Mouse (Mus musculus): Measurements from ENCODE around the gene Sdhd. TPM values are rescaled to one million over a fixed set of nuclear protein-coding genes. Genes with fewer than 3 reads are reported as not detected.

The Sdhd gene
- total and polyA plus RNA-seq, 3 experiments: 340 to 375 TPM; not detected in 1

DNA sequence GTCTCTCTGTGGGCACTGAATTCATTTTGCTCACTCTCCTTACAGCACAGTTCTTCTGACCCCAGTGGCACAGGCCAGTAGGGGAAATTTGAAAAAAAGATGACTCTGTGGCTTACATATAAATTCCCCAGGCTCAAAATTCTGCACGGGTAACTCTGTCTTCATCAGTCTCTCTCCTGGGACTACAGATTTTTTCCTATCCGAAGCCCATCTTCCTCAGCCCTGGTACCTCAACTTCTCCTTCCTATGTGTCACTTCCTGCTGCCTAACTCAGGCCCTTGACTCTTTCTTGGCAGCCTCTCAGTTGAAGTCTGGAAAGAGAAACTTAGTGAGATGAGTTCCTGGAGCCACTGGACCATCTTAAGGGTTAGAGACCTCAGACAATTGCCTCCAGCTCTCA lies 50.1 kb downstream of the Sdhd start:
- Histone ChIP-seq H3K4me3 (ENCODE audit: control insufficient read depth in 1 of 2, insufficient read depth in 1 of 2, low read depth in 2 of 2, low read length in 2 of 2) (no peak overlapping the region), H3K79me2 (ENCODE audit: control insufficient read depth, insufficient read depth, low read length, poor library complexity) (no peaks in the 10 kb centered on the region), H3K36me3 (ENCODE audit: control insufficient read depth in 1 of 2, insufficient read depth in 2 of 2, low read length in 2 of 2) (peaks cover 0 to 11% of the 10 kb centered on the region in 2 experiments; a peak in 2 of 4 replicates), H3K9me3 (replicated peaks; ENCODE audit: insufficient read depth, low read length) (no peaks in the 10 kb centered on the region), H3K27me3 (ENCODE audit: control insufficient read depth in 1 of 2, insufficient read depth in 2 of 2, low read length in 2 of 2) (peaks cover 4 to 15% of the 10 kb centered on the region in 2 experiments; a peak in 3 of 4 replicates), H3K9ac (ENCODE audit: control insufficient read depth, low read depth, low read length, poor library complexity, severe bottlenecking) (no peak overlapping the region), H3K27ac (ENCODE audit: control insufficient read depth, low read depth, low read length) (no peak overlapping the region), H3K4me1 (ENCODE audit: control insufficient read depth in 1 of 2, insufficient read depth in 2 of 2, low read length in 2 of 2) (peaks cover 0 to 6% of the 10 kb centered on the region in 2 experiments; a peak in 2 of 4 replicates)
- peak; percentile 18 for DNase-seq (ENCODE audit: low read depth, low spot score)
- no peak for TF ChIP-seq ZC3H11A (IDR thresholded peaks at IDR 0.05; ENCODE audit: low read depth, low read length)
- TF ChIP-seq MAX (IDR thresholded peaks at IDR 0.05; ENCODE audit: low read length): no peak
- no peak for TF ChIP-seq MXI1 (IDR thresholded peaks at IDR 0.05; ENCODE audit: low read depth, low read length)
- TF ChIP-seq NRF1 (IDR thresholded peaks at IDR 0.05; ENCODE audit: insufficient read depth, low read depth, low read length, poor library complexity, severe bottlenecking): no peak
- no peak for TF ChIP-seq ZMIZ1 (IDR thresholded peaks at IDR 0.05; ENCODE audit: low read depth, low read length)
- no peak for TF ChIP-seq SMC3 (IDR thresholded peaks at IDR 0.05; ENCODE audit: low read depth, low read length)
- TF ChIP-seq GABPA (IDR thresholded peaks at IDR 0.05; ENCODE audit: low read depth, low read length): no peak

DNA sequence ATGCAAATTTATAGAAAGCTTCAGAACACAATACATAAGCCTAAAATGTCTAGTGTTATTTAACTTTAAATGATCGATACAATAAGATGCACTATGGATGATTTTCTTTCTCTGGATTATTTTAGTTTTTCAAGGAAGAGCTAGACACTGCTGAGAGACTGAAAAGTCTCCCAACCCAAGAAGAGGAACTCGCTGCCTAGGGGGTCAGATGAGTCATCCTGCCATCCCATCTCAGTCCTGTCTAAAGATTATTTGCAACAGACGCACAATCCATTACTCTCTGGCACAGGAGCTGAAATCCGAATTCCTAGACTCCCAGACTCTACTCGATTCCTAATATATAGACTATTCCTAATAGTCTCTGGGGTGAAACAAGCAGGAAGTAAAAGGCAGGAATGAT lies 51.4 kb downstream of the Sdhd start:
- H3K4me1 ChIP-seq (ENCODE audit: control insufficient read depth in 1 of 2, insufficient read depth in 2 of 2, low read length in 2 of 2): peaks cover 0 to 6% of the 10 kb centered on the region in 2 experiments; a peak in 2 of 4 replicates

DNA sequence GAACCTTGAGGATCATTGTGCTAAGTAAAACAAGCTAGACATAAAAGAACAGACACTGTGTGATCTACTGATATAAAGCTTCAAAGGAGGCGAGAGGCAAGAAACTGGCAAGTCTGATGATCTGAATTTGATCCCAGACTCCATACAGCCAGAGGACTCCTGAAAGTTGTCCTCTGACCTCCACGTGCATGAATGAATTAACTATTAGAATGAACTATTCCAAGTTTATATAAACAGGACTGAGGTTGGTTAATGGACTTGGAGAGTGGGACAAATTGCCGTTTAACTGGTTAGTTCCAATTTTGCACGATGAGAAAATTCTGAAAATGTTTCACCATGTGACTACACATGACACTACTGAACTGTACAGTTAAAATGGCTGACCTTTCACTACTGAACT lies 54.7 kb downstream of the Sdhd start:
- peaks cover 0 to 11% of the 10 kb centered on the region in 2 experiments; a peak in 2 of 4 replicates for H3K36me3 ChIP-seq (ENCODE audit: control insufficient read depth in 1 of 2, insufficient read depth in 2 of 2, low read length in 2 of 2)
- no peak overlapping the region for H3K4me3 ChIP-seq (ENCODE audit: control insufficient read depth in 1 of 2, insufficient read depth in 1 of 2, low read depth in 2 of 2, low read length in 2 of 2)
- no peak for DNase-seq (ENCODE audit: low read depth, low spot score)
- H3K79me2 ChIP-seq (ENCODE audit: control insufficient read depth, insufficient read depth, low read length, poor library complexity): no peaks in the 10 kb centered on the region
- no peak overlapping the region for H3K27ac ChIP-seq (ENCODE audit: control insufficient read depth, low read depth, low read length)
- H3K27me3 ChIP-seq (ENCODE audit: control insufficient read depth in 1 of 2, insufficient read depth in 2 of 2, low read length in 2 of 2): no peaks in the 10 kb centered on the region
- H3K4me1 ChIP-seq (ENCODE audit: control insufficient read depth in 1 of 2, insufficient read depth in 2 of 2, low read length in 2 of 2): peaks cover 0 to 6% of the 10 kb centered on the region in 2 experiments; a peak in 2 of 4 replicates
- no peak overlapping the region for H3K9ac ChIP-seq (ENCODE audit: control insufficient read depth, low read depth, low read length, poor library complexity, severe bottlenecking)
- TF ChIP-seq RCOR1 (IDR thresholded peaks at IDR 0.05; ENCODE audit: low read depth, low read length) (no peak), POLR2AphosphoS5 (IDR thresholded peaks at IDR 0.05; ENCODE audit: borderline replicate concordance, low read depth, low read length) (no peak), CHD1 (IDR thresholded peaks at IDR 0.05; ENCODE audit: low read depth, low read length) (no peak), ELF1 (IDR thresholded peaks at IDR 0.05; ENCODE audit: low read depth, low read length) (no peak), GABPA (IDR thresholded peaks at IDR 0.05; ENCODE audit: low read depth, low read length) (no peak), CTCF (IDR thresholded peaks at IDR 0.05 in 2 of 3, conservative IDR thresholded peaks at IDR 0.05 in 1 of 3; ENCODE audit: control insufficient read depth in 1 of 3, insufficient read depth in 1 of 3, low read depth in 2 of 3, low read length in 3 of 3, poor library complexity in 1 of 3, severe bottlenecking in 1 of 3) (no peak), MAX (IDR thresholded peaks at IDR 0.05; ENCODE audit: low read length) (no peak), TAL1 (IDR thresholded peaks at IDR 0.05; ENCODE audit: low read length) (no peak), TCF12 (IDR thresholded peaks at IDR 0.05; ENCODE audit: low read depth, low read length) (no peak)
- H3K9me3 ChIP-seq (replicated peaks; ENCODE audit: insufficient read depth, low read length): no peaks in the 10 kb centered on the region

More for the DNA sequence above, 51.4 kb downstream of the Sdhd start:
- TF ChIP-seq EP300 (IDR thresholded peaks at IDR 0.05; ENCODE audit: low read depth in 1 of 2, low read length in 2 of 2): peak in 1 of 2 experiments; percentile 83; a peak in 2 of 4 replicates
- TF ChIP-seq JUND (IDR thresholded peaks at IDR 0.05; ENCODE audit: low read depth, low read length): peak; percentile 94
- TF ChIP-seq ZC3H11A (IDR thresholded peaks at IDR 0.05; ENCODE audit: low read depth, low read length): no peak
- H3K4me3 ChIP-seq (ENCODE audit: control insufficient read depth in 1 of 2, insufficient read depth in 1 of 2, low read depth in 2 of 2, low read length in 2 of 2): no peak overlapping the region
- no peak overlapping the region for H3K9ac ChIP-seq (ENCODE audit: control insufficient read depth, low read depth, low read length, poor library complexity, severe bottlenecking)
- no peaks in the 10 kb centered on the region for H3K79me2 ChIP-seq (ENCODE audit: control insufficient read depth, insufficient read depth, low read length, poor library complexity)
- peak; percentile 77 for DNase-seq (ENCODE audit: low read depth, low spot score)
- H3K36me3 ChIP-seq (ENCODE audit: control insufficient read depth in 1 of 2, insufficient read depth in 2 of 2, low read length in 2 of 2): peaks cover 0 to 11% of the 10 kb centered on the region in 2 experiments; a peak in 2 of 4 replicates
- H3K27ac ChIP-seq (ENCODE audit: control insufficient read depth, low read depth, low read length): no peak overlapping the region
- H3K27me3 ChIP-seq (ENCODE audit: control insufficient read depth in 1 of 2, insufficient read depth in 2 of 2, low read length in 2 of 2): peaks cover 4 to 9% of the 10 kb centered on the region in 2 experiments; a peak in 3 of 4 replicates
- no peaks in the 10 kb centered on the region for H3K9me3 ChIP-seq (replicated peaks; ENCODE audit: insufficient read depth, low read length)

Data from MEL (cell line).